Mouse (Mus musculus) 3134 (cell line): ENCODE measurements around the gene Gm49391.
A peak's percentile ranks its signal among the peaks of the same experiment; 100 is the strongest.
"Not testable (repeated sequence)": the region's sequence is repeated elsewhere in the genome, so short reads cannot be mapped to it uniquely, and the experiment has no call there.

Experiments used
- DNase-seq: peaks from one replicate; pipeline ENCODE4 v3.0.0-alpha.2; 2011; ENCODE audit warnings: low spot score; ENCODE audit not compliant: insufficient read length; ENCODE audit errors: extremely low read depth

The Gm49391 gene

GRCm38 (mm10) chr13:60936500-60936901 lies at the start of gene Gm49391, which contains the start of gene Ctla2a:
Gene Gm49391 (minus strand): TSS chr13:60936571.
Gene Ctla2a (minus strand): TSS chr13:60936625.
- peak; percentile 37 for DNase-seq

- not testable (repeated sequence) for DNase-seq
Observed at GRCm38 (mm10) chr13:60972319-60972718, 35.9 kb upstream of the Gm49391 start.

DNA sequence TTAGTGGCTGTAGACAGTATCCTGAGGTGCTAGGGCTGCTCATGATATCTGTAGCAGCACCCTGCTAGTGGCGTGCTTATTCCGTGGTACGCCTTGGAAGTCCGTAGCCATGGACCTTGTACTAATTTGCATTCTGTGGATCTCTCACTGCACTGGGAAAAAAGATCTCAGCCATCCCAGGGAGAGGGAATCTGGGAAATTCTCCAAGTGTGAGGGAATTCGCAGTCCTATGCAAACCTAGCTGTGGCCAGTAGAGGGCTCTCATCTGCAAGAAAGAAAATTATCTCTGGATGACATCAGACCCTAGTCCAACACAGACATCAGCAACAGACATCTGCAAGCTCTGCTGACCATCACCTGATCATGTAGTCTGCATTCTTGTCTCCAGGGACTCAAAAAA lies 27.6 kb upstream of the Gm49391 start:
- not testable (repeated sequence) for DNase-seq

GRCm38 (mm10) chr13:60961706-60962105 lies 25.3 kb upstream of the Gm49391 start:
- no peak for DNase-seq

GRCm38 (mm10) chr13:60941884-60942283 lies 5.5 kb upstream of the Gm49391 start, which contains the start of gene Tpbpa:
Gene Tpbpa (minus strand): TSS chr13:60941984.
- not testable (repeated sequence) for DNase-seq

DNA sequence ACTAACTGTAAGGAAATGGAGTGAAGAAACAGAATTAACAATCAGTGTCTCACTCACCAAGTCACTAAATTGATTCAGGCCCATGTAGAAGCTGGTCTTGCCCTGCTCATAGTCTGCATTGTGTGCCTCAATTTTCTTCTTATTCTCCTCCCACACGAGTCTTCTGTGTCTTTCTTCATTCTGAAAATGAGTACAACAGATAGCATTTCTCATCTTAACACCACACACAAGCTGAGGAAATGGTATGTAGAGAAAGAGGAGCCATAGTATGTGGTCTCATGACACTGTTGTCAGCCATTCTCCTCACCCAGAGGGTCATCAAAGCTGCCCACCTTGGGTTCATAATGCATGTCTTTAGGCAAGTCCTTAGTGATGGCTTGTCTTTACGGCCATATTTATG lies 881 bp downstream of the Gm49391 start, which contains the start of gene Gm49393:
TSS of gene Gm49393 (minus strand) at position 101 of the 400 bp plus-strand sequence.
- DNase-seq: not testable (repeated sequence)

- DNase-seq: not testable (repeated sequence)
Observed at GRCm38 (mm10) chr13:60904780-60905179, 31.6 kb downstream of the Gm49391 start, which contains the start of gene Tpbpb. Gene Tpbpb (minus strand): TSS chr13:60904880.

- peak; percentile 64 for DNase-seq
Observed at GRCm38 (mm10) chr13:60897328-60897727, 39.0 kb downstream of the Gm49391 start, which contains the start of gene Ctla2b. Gene Ctla2b (minus strand): TSS chr13:60897447.

DNA sequence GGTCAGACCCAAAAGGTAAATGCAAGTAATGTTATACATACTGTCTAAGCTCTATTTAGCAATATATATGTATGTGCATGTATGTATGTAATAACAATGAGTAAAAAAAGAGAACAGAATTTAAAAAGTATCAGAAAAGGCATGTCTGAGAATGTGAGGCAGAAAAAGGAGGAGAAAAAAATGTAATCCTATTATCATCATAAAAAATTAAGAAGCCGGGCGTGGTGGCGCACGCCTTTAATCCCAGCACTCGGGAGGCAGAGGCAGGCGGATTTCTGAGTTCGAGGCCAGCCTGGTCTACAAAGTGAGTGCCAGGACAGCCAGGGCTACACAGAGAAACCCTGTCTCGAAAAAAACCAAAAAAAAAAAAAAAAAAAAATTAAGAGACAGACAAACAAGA lies 39.6 kb downstream of the Gm49391 start, which contains the start of gene Gm49392:
TSS of gene Gm49392 (minus strand) at position 101 of the 400 bp plus-strand sequence.
- DNase-seq: not testable (repeated sequence)

GRCm38 (mm10) chr13:60895406-60896160 lies 40.8 kb downstream of the Gm49391 start:
- DNase-seq: no peak

- no peak for DNase-seq
Observed at GRCm38 (mm10) chr13:60892301-60892700, 44.1 kb downstream of the Gm49391 start.

DNA sequence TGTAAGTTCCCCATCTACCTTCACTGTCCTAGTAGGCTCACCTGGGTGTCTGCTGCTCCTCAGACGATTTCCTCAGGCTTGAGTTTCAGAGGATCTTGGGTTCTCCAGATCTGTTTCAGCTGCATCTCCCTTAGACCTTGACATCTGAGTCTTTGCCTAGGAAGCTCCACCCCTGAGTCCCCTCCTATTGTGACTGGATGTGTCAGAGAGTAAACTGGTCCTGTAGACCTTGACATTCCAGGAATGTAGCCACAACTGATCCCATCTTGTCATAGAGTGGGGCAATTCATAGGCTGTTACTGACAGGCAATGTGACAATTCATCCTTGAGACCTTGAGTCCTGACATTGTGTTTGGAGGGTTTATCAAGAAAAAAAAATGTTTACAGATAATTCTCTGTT lies 72.1 kb downstream of the Gm49391 start, which contains the start of gene 4930486L24Rik:
TSS of gene 4930486L24Rik (minus strand) at position 195 of the 400 bp plus-strand sequence.
- DNase-seq: no peak

DNA sequence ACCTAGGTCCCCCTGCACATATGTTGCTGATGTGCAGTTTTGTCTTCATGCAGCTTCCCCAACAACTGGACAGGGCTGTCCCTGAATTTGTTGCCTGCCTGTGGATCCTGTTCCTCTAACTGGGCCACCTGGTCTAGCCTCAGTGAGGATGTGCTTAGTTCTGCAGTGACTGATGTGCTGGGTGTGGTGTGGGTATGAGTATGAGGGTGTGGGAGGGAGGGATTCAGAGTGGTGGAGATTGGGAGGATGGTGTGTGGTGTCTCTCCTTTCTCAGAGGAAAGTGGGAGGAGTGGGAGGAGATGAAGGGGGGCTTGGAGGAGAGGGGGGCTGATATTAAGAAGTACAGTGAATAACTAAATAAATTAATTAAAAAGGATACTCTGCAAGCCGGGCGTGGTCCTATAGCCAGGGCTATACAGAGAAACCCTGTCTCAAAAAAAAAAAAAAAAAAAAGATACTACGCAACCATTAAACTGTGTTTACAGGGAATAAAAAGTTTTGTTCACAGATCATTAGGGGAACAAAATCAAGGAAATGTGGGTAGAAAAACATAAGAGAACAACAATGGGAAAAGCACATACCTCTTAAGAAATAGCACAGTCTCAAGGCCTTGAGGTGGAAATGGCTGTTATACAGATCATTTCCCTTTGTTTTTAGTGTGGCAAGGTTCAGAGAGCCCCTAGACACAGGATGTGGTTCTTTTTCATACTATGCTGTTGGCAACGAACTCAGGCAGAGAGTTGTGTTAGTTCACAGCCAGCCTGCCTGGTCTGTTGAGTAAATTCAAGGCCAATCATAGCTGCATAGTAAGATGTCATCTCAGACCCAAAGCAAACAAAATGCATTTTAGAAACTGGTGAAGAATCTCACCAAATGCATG lies 87.9 kb downstream of the Gm49391 start:
- DNase-seq: no peak
